Mouse (Mus musculus) spleen, adult 2 months (tissue): Measurements from ENCODE around the gene Chchd4. TPM values are rescaled to one million over a fixed set of nuclear protein-coding genes. Genes with fewer than 3 reads are reported as not detected.

ENCODE experiments used
- DNase-seq, 2 experiments: peaks; one replicate each; pipeline versions ENCODE4 v3.0.0 to v3.0.0-alpha.2; 2012 to 2021; ENCODE audit warnings: low spot score in 2 of 2, low read depth in 1 of 2
- H3K27ac ChIP-seq: fragments of 200-500 bp; 2 replicates; pipeline ENCODE4 v1.5.1; 2012; ENCODE audit warnings: low read length, inconsistent platforms; ENCODE audit not compliant: insufficient read depth
- H3K27me3 ChIP-seq: fragments of 200-500 bp; 2 replicates; pipeline ENCODE4 v1.6.1; 2012; ENCODE audit warnings: mild to moderate bottlenecking, moderate library complexity, low read length, inconsistent platforms; ENCODE audit not compliant: control insufficient read depth, insufficient read depth
- H3K36me3 ChIP-seq: fragments of 200-500 bp; 2 replicates; pipeline ENCODE4 v1.6.1; 2012; ENCODE audit warnings: mild to moderate bottlenecking, low read length, inconsistent platforms; ENCODE audit not compliant: control insufficient read depth, insufficient read depth
- H3K4me1 ChIP-seq: fragments of 200-500 bp; 2 replicates; pipeline ENCODE4 v1.6.1; 2011; ENCODE audit warnings: inconsistent platforms; ENCODE audit not compliant: control insufficient read depth, insufficient read depth, insufficient read length
- H3K4me3 ChIP-seq: fragments of 200-500 bp; 2 replicates; pipeline ENCODE4 v1.5.1; 2011; ENCODE audit warnings: mild to moderate bottlenecking, inconsistent platforms; ENCODE audit not compliant: insufficient read depth, insufficient read length; ENCODE audit errors: extremely low read depth
- CTCF ChIP-seq: fragments of 200-500 bp; IDR thresholded peaks from 2 replicates; pipeline ENCODE4 v1.5.1; 2011; ENCODE audit warnings: mild to moderate bottlenecking, inconsistent platforms; ENCODE audit not compliant: insufficient read depth, insufficient read length, insufficient replicate concordance; ENCODE audit errors: extremely low read depth
- POLR2A ChIP-seq: fragments of 200-500 bp; IDR thresholded peaks from 2 replicates; pipeline ENCODE4 v1.6.1; 2011; ENCODE audit warnings: low read depth, low read length, inconsistent platforms
- WGBS: fragments of 180-500 bp; shearing (Covaris S2); methylation state at CpG from one replicate; pipeline ENCODE4 v1.1.7; 2018; 5-methylcytosine and 5-hydroxymethylcytosine counted together
- polyA plus RNA-seq: library from polyadenylated mRNA; depleted of rRNA; stranded (reverse); fragments of >200 nt; gene quantifications from 2 replicates; pipeline ENCODE4 v1.2.3, GENCODE M21; 2012

Gene Chchd4
- polyA plus RNA-seq, 1 experiment = 2.3 TPM

DNA sequence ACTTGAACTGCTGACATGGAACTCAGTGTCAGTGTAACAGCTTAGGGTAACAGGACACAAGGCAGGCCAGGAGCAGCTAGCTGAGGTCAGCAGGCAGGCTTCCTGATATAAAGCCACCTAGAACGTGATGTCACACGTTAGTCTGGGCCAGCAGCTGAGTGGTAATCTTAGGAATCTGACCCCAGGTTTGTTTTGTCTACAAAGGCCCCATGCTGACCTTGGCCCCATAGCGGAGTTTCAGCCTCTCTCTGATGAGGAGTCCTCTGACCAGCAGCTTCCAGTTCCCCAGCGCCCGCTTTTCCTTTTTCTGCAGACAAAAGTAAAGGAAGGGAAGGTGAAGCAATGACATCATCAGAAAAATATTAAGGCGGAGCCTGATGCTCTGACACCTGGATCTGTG is 17.7 kb upstream of the Chchd4 start:
- DNase-seq = no peak
- Histone ChIP-seq H3K27ac (no peak overlapping the region), H3K4me1 (no peaks in the 10 kb centered on the region), H3K4me3 (no peak overlapping the region), H3K36me3 (peaks cover 36% of the 10 kb centered on the region), H3K27me3 (no peaks in the 10 kb centered on the region)
- TF ChIP-seq POLR2A (no peak), CTCF (no peak)
- 87% methylated on average over 6 of the region's 6 CpGs for WGBS

DNA sequence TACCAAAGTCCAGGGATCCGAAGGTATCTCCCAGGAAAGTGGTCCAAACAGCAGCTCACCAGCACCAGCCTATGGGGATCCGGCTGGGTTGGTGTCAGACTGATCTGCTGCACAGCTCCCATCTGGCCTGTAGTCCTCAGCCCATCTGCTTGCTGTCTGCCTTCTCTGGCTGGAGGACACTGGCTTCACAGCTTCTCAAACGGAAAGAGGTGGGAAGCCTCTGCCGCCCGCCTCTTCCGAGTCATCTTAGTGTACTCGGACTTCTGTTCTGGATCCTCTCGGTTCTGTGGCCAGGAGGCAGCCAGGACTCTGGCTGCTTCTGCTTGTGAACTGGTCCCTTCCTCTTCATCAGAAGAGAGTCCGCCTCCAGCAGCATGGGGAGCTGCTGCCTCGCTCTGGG is 16.5 kb upstream of the Chchd4 start:
- Histone ChIP-seq H3K4me1 (no peaks in the 10 kb centered on the region), H3K4me3 (no peak overlapping the region), H3K27me3 (no peaks in the 10 kb centered on the region), H3K27ac (no peak overlapping the region), H3K36me3 (peaks cover 38% of the 10 kb centered on the region)
- no peak for DNase-seq
- WGBS = 87% methylated on average over 10 of the region's 10 CpGs
- no peak for TF ChIP-seq CTCF
- TF ChIP-seq POLR2A = no peak

DNA sequence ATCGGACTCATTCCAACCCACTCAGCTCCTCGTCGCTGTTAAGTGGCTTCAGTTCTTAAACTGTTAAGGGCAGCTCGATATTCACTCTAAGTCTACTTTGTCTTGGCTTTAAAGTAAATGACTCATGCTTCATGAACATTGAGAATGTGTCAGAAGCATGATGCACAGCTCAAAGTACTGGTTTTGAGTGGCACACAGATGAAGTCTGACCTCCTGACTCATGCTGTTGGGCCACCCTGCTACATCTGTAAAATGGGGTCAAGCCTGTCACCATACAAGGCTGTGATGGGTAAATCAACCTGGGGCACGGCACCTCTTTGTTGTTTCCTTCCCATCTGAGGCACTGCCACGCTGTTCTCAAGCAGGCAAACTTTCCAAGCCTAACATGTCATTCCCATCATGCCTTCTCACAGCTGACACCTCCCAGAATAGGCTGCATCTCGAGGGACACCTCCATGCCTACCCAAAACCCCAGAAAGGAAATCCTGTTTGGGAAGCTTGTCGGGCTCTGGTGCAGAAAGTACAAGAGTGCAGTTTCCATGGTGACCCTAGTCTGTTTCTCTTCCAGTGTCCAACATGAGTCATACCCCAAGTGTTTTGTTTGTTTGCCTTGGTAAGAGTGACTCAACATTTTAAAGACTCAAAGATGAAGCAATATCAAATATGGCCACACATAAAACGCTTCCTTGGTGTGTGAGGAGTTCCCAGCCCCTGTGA is 15.3 kb upstream of the Chchd4 start:
- H3K27me3 ChIP-seq = no peaks in the 10 kb centered on the region
- TF ChIP-seq POLR2A = no peak
- no peak for TF ChIP-seq CTCF
- no peak for DNase-seq
- WGBS = 52% methylated on average over 9 of the region's 9 CpGs
- H3K36me3 ChIP-seq = peaks cover 39% of the 10 kb centered on the region
- no peak overlapping the region for H3K4me3 ChIP-seq
- H3K27ac ChIP-seq = no peak overlapping the region
- no peaks in the 10 kb centered on the region for H3K4me1 ChIP-seq

DNA sequence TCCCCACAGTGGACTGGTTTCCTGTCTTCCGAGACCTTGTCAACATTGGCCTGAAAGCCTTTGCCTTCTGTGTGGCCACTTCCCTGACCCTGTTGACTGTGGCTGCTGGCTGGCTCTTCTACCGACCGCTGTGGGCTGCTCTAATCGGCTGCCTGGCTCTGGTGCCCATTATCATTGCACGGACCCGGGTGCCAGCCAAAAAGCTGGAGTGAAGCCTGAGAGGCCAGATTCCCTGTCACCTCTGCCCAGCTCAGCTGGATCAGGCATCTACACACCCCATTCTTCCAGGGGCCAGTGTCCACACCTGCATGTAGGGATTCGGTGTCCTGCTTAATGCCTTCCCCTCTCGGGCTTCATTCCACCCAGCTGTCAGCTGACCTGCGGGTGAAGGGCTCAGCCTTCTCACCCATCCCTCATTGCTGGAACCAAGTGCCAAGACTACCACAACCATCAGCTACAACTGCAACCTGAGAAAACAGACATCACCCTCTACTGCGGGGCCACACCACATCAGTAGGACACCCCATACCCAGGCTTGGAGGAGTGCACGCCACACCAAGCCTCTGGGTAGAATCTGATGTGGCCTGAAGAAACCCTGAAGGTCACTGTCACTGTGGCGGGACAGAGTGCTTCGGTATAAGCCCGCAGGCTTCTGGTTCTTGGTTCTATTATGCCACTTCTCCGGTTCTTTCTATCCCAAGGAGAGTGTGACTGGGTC is 13.5 kb upstream of the Chchd4 start:
- H3K4me3 ChIP-seq = no peak overlapping the region
- no peaks in the 10 kb centered on the region for H3K27me3 ChIP-seq
- no peak overlapping the region for H3K27ac ChIP-seq
- TF ChIP-seq POLR2A = no peak
- TF ChIP-seq CTCF = no peak
- WGBS = 92% methylated on average over 15 of the region's 15 CpGs
- H3K4me1 ChIP-seq = no peaks in the 10 kb centered on the region
- peaks cover 45% of the 10 kb centered on the region for H3K36me3 ChIP-seq
- DNase-seq = no peak

DNA sequence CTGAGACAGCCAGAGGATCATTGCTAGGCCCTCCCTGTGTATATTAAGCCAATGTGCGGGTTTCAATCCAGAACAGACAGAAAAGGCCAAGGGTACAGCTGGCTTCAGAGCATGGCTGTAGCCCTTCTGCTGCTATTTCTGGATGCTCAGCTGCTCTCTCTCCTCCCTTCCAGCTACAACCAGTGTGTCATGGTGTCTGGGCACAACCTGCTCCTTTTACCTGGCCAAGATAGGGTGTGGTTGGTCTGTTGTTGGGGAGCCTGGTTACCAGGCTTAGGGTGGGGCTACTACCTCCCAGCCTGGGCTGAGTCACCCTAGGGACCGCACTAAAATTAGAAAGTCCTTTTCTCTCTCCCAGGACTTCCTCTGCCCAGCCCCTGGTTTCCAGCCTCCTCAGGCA is 10.0 kb upstream of the Chchd4 start:
- H3K27ac ChIP-seq = no peak overlapping the region
- no peaks in the 10 kb centered on the region for H3K27me3 ChIP-seq
- H3K4me3 ChIP-seq = no peak overlapping the region
- 85% methylated on average over 2 of the region's 2 CpGs for WGBS
- no peak for TF ChIP-seq POLR2A
- no peak for TF ChIP-seq CTCF
- H3K4me1 ChIP-seq = no peaks in the 10 kb centered on the region
- H3K36me3 ChIP-seq = peaks cover 53% of the 10 kb centered on the region
- DNase-seq = no peak

DNA sequence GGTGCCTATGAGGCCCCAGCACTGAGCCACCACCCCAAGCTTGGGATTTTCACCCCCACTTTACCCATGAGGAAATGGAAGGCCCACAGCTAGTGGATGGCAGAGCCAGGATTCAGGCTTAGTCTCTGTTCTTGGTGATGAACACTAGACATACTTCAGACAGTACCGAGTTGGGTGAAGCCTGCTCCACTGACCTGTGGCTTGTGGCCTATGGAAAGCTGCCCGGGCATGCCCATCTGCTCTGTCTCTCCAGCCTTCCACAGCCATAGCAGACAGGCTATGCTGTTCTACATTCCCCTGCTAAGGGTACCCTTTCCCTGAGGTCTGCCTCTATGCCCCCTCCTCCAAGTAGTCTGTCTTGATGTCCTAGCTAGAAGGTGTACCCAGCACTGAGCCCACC is 3.2 kb upstream of the Chchd4 start:
- Histone ChIP-seq H3K4me1 (peaks cover 9% of the 10 kb centered on the region; the same call in 1 of the 2 replicates), H3K4me3 (no peak overlapping the region), H3K27me3 (no peaks in the 10 kb centered on the region), H3K27ac (no peak overlapping the region), H3K36me3 (peaks cover 34% of the 10 kb centered on the region)
- DNase-seq = no peak
- WGBS = 91% methylated on average over 2 of the region's 2 CpGs
- TF ChIP-seq CTCF (no peak), POLR2A (no peak)
